Mouse (Mus musculus) embryonic facial prominence, embryonic 15.5 days (tissue): ENCODE measurements around the gene Itln1. TPM values are rescaled to one million over a fixed set of nuclear protein-coding genes. Genes with fewer than 3 reads are reported as not detected.

ENCODE experiments used
- ATAC-seq: fragments of 200-750 bp; cut with Nextera tagmentation; 2 replicates; pipeline ENCODE4 v1.8.0; 2017; ENCODE audit warnings: low read depth, moderate TSS enrichment; ENCODE audit not compliant: insufficient number of reproducible peaks, low FRiP score, low TSS enrichment
- H3K27ac ChIP-seq: fragments of 300-500 bp; sonication (generic); replicated peaks from 2 replicates; pipeline ENCODE4 v1.5.1; 2015; ENCODE audit warnings: mild to moderate bottlenecking, inconsistent platforms
- H3K27me3 ChIP-seq: fragments of 300-500 bp; sonication (generic); 2 replicates; pipeline ENCODE4 v1.6.1; 2015; ENCODE audit warnings: inconsistent platforms
- H3K36me3 ChIP-seq: fragments of 300-500 bp; sonication (generic); 2 replicates; pipeline ENCODE4 v1.6.1; 2015; ENCODE audit warnings: mild to moderate bottlenecking, inconsistent platforms
- H3K4me1 ChIP-seq: fragments of 300-500 bp; sonication (generic); 2 replicates; pipeline ENCODE4 v1.6.1; 2015; ENCODE audit warnings: inconsistent platforms
- H3K4me2 ChIP-seq: fragments of 300-500 bp; sonication (generic); replicated peaks from 2 replicates; pipeline ENCODE4 v1.6.1; 2015; ENCODE audit warnings: mild to moderate bottlenecking, inconsistent platforms
- H3K4me3 ChIP-seq: fragments of 300-500 bp; sonication (generic); replicated peaks from 2 replicates; pipeline ENCODE4 v1.5.1; 2015; ENCODE audit warnings: mild to moderate bottlenecking, inconsistent platforms
- H3K9ac ChIP-seq: fragments of 300-500 bp; sonication (generic); 2 replicates; pipeline ENCODE4 v1.6.1; 2015; ENCODE audit warnings: inconsistent platforms
- H3K9me3 ChIP-seq: fragments of 300-500 bp; sonication (generic); replicated peaks from 2 replicates; pipeline ENCODE4 v1.6.1; 2016; ENCODE audit warnings: inconsistent platforms
- WGBS: fragments of 180-500 bp; shearing (Covaris S2); methylation state at CpG from one replicate; pipeline ENCODE4 v1.1.7; 2015; 5-methylcytosine and 5-hydroxymethylcytosine counted together
- polyA plus RNA-seq: library from polyadenylated mRNA; unstranded; fragments of >200 nt; fragmentation: Nextera tagmentation; extraction: Ambion mirVana; gene quantifications from 2 replicates; pipeline ENCODE4 v1.2.1, GENCODE M21; 2015

Itln1 gene
- polyA plus RNA-seq, 1 experiment from 2014 or later = 0.44 TPM

DNA sequence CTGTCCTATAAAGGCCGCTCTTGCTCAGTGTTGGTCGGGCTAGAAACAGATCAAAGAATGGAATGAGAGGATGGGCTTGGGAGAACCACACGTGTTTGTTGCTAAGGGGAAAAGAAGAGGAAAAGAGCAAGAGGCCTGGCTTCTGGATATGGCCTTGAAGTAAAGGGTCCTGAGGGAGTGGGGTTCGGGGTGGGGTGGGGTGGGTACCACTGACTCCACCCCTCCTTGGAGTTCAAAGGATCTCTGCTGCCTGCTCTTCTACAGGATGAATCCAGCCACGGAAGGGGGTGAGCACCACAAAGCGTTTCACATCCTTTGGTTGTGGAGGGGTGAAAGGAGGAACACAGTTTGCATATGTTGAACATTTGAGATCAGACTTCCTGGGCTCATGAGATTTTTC lies 23.3 kb upstream of the Itln1 start:
- H3K4me2 ChIP-seq = no peak overlapping the region
- H3K27me3 ChIP-seq = no peaks in the 10 kb centered on the region
- H3K4me1 ChIP-seq = no peaks in the 10 kb centered on the region
- no peak for ATAC-seq
- no peak overlapping the region for H3K9ac ChIP-seq
- no peak overlapping the region for H3K27ac ChIP-seq
- no peaks in the 10 kb centered on the region for H3K36me3 ChIP-seq
- no peaks in the 10 kb centered on the region for H3K9me3 ChIP-seq
- WGBS = 61% methylated on average over 6 of the region's 6 CpGs
- no peak overlapping the region for H3K4me3 ChIP-seq

DNA sequence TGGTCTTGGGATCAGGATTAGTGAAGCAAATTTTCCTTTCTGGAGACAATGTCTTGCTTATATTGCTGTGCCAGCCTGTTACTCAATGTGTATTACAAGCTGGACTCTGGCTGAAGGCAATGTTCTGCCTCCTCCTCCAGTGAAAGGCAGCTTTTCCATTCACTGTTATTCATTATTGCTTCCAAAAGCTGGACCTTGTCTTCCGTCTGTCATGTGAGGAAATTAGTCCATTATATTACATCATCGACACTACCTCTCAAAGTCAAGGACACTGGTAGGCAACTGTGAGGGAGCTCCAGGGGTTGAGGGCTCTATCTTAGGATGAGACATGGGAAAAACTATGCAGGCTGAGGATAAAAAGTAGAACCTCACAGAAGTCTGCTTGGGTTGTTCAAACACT lies 21.3 kb upstream of the Itln1 start:
- no peak overlapping the region for H3K4me2 ChIP-seq
- H3K27ac ChIP-seq = no peak overlapping the region
- no peak overlapping the region for H3K4me3 ChIP-seq
- H3K9me3 ChIP-seq = no peaks in the 10 kb centered on the region
- no peak for ATAC-seq
- H3K4me1 ChIP-seq = no peaks in the 10 kb centered on the region
- no peaks in the 10 kb centered on the region for H3K36me3 ChIP-seq
- 78% methylated on average over 2 of the region's 2 CpGs for WGBS
- no peaks in the 10 kb centered on the region for H3K27me3 ChIP-seq
- no peak overlapping the region for H3K9ac ChIP-seq

DNA sequence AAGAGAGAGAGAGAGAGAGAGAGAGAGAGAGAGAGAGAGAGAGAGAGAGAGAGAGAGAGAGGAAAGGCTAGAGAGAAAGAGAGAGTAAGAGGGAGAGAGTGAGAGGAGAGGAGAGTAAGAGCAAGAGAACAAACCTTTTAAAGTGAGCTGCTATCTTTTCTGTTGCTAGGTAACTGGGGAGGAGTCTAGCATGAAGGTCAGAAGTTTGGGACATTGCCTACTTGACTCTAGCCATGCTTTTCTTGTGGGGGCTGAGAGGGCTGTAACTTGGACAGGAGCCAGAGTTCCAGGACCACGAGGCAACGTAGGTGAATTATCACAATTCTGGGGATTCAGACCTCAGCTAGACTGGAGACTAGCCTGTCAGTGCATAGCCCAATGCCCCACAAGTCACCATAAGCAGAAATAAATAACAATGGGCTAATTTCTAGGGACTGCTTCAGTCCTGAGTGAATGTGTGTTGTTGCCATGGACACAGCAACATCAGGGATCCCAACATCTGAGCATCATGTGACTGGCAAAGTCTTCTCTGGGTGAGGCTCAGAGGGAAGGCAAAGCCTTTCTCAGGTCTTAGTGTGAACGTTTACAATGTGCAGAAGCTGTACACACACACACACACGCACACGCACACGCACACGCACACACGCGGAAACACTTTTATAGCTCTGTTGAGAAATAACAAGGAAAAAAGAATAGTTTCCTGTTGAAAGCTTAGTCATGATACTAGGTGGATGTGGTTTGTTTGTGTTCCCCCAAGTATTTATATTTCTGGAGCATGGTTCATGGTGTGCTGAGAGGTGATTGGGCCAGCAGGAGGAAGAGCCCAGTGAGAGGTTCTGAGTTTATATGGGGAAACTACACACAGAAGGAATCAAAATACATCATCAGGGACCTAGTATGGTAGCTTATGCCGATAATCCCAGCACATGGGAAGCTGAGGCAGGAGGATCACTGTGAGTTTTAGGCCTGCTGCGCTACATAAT lies 18.6 kb upstream of the Itln1 start:
- no peak overlapping the region for H3K4me3 ChIP-seq
- no peak overlapping the region for H3K9ac ChIP-seq
- H3K9me3 ChIP-seq = no peaks in the 10 kb centered on the region
- H3K27ac ChIP-seq = no peak overlapping the region
- H3K4me1 ChIP-seq = no peaks in the 10 kb centered on the region
- no peak for ATAC-seq
- H3K36me3 ChIP-seq = no peaks in the 10 kb centered on the region
- no peak overlapping the region for H3K4me2 ChIP-seq
- 80% methylated on average over 11 of the region's 11 CpGs for WGBS
- no peaks in the 10 kb centered on the region for H3K27me3 ChIP-seq

DNA sequence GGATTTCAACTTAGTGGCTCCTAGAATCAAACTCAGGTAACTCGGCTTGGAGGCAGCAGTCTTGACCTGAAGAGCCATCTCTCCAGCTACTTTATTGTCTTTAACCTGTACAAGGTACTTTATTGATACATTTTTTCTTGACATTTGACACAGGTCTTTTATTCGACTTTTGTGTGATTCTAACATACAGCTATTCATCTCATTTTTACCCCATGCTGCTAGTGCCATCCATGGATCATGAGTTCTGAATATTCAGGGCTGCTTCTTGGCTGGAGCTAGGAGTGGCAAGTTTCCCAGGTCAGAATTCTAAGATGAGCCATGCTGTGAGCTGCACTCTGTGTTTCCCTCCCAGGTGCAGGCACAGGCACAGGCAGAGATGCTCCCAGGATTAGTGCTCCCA lies 17.1 kb upstream of the Itln1 start:
- H3K9me3 ChIP-seq = no peaks in the 10 kb centered on the region
- no peak overlapping the region for H3K4me2 ChIP-seq
- no peak overlapping the region for H3K4me3 ChIP-seq
- ATAC-seq = no peak
- no peaks in the 10 kb centered on the region for H3K4me1 ChIP-seq
- H3K27ac ChIP-seq = no peak overlapping the region
- no peaks in the 10 kb centered on the region for H3K36me3 ChIP-seq
- no peak overlapping the region for H3K9ac ChIP-seq
- no peaks in the 10 kb centered on the region for H3K27me3 ChIP-seq
- 81% methylated on average over 2 of the region's 2 CpGs for WGBS

DNA sequence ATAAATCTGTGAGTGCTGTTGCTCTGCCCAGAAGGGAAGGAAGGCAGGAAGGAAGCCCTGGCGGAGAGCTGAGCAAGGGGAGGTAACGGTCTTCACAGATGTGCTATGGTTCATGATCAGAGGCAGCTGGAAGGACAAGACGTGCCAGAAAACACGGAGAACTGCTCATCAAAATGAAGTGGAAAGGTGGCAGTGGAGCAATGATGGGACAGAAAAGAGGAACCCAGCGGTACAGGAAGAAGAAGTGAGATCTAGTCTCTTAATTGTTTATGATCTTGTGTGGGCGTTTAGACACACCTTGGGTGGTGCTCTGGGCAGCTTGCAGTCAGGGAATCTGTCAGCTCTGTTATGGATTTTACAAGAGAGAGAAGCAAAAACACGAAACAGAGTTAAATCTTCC lies 16.2 kb upstream of the Itln1 start:
- Histone ChIP-seq H3K9me3 (no peaks in the 10 kb centered on the region), H3K4me3 (no peak overlapping the region), H3K4me1 (no peaks in the 10 kb centered on the region), H3K27ac (no peak overlapping the region), H3K36me3 (no peaks in the 10 kb centered on the region), H3K27me3 (no peaks in the 10 kb centered on the region), H3K4me2 (no peak overlapping the region), H3K9ac (no peak overlapping the region)
- ATAC-seq = no peak
- WGBS = 77% methylated on average over 7 of the region's 7 CpGs

DNA sequence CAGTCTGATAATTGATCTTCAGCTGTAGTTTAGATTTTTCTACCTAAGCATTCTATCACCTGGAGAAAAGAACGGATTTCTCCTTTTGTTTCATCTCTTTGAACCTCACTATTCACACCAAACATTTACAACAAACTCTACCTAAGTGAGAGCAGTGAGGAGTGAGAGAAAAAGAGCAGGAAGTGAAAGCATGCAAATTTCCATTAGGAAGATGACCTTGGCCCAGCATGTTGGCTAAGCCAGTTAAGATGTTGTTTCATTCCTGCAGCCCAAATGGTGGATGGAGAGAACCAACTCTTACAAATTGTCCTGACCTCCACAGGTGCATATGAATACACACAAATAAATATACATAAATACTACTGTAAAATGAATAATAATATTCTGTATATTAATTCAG lies 5.6 kb upstream of the Itln1 start:
- H3K36me3 ChIP-seq = no peaks in the 10 kb centered on the region
- H3K9me3 ChIP-seq = no peaks in the 10 kb centered on the region
- no peak overlapping the region for H3K27ac ChIP-seq
- H3K4me2 ChIP-seq = no peak overlapping the region
- H3K27me3 ChIP-seq = no peaks in the 10 kb centered on the region
- 77% methylated on average over 1 of the region's 1 CpGs for WGBS
- H3K4me1 ChIP-seq = no peaks in the 10 kb centered on the region
- no peak overlapping the region for H3K9ac ChIP-seq
- ATAC-seq = no peak
- H3K4me3 ChIP-seq = no peak overlapping the region

DNA sequence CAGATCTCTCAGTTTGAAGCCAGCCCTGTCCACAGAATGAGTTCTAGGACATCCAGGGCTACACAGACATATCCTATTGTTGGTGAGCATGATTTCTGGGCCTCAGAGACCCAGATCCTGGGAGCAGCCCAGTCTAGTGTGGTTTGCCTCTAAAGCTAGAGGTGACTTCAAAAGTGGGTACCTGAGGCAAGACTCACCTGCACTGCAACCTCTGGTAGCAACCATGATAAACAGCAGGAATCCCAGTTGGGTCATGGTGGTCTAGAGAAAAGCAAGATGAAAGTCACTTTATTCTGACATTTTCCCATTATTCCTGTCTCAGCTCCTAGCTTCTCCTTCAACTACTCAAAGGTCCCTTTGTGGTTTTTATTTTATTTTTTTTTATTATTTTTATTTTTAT lies 537 bp downstream of the Itln1 start:
- no peaks in the 10 kb centered on the region for H3K36me3 ChIP-seq
- no peak overlapping the region for H3K9ac ChIP-seq
- H3K27me3 ChIP-seq = no peaks in the 10 kb centered on the region
- no peaks in the 10 kb centered on the region for H3K4me1 ChIP-seq
- H3K4me2 ChIP-seq = no peak overlapping the region
- no peaks in the 10 kb centered on the region for H3K9me3 ChIP-seq
- H3K4me3 ChIP-seq = no peak overlapping the region
- no peak overlapping the region for H3K27ac ChIP-seq
- ATAC-seq = no peak

DNA sequence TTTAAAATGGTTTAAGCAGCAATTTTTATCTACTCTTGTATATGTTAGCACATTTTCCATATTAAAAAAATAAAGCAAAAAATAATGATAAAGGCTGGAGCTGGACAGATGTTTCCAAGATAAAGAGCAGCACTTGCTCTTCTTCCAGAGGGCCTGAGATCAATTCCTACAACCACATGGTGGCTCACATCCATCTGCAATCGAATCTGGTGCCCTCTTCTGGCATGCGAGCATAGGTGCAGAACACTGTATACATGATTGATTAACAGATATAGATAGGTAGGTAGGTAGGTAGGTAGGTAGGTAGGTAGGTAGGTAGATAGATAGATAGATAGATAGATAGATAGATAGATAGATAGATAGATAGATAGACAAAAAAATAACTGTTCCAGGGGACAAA lies 2.3 kb downstream of the Itln1 start:
- H3K4me1 ChIP-seq = no peaks in the 10 kb centered on the region
- 63% methylated on average over 2 of the region's 2 CpGs for WGBS
- no peak overlapping the region for H3K4me3 ChIP-seq
- no peaks in the 10 kb centered on the region for H3K36me3 ChIP-seq
- no peaks in the 10 kb centered on the region for H3K9me3 ChIP-seq
- H3K4me2 ChIP-seq = no peak overlapping the region
- no peak for ATAC-seq
- H3K27me3 ChIP-seq = no peaks in the 10 kb centered on the region
- H3K27ac ChIP-seq = no peak overlapping the region
- H3K9ac ChIP-seq = no peak overlapping the region

DNA sequence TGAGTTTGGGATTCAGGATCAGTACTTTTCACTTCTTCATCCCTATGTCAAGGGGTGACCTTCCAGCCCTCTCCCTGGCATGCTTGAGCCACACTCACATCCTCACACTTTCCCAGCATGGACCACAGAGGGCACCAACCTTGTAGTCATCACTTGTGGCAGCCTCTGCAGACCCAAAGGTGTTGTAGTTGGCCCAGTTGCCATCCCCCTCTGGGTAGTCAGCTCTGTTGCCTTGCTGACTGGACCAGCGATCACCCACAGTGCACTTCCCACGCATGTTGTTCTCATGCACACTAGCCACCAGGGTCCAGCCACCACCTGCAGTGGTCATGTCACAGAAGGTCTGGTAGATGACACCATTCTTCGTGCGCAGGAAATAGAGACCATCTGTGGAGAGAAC lies 3.7 kb downstream of the Itln1 start:
- Histone ChIP-seq H3K4me2 (no peak overlapping the region), H3K27ac (no peak overlapping the region), H3K27me3 (no peaks in the 10 kb centered on the region), H3K4me1 (no peaks in the 10 kb centered on the region), H3K4me3 (no peak overlapping the region), H3K36me3 (no peaks in the 10 kb centered on the region), H3K9me3 (no peaks in the 10 kb centered on the region), H3K9ac (no peak overlapping the region)
- WGBS = 94% methylated on average over 4 of the region's 4 CpGs
- no peak for ATAC-seq

DNA sequence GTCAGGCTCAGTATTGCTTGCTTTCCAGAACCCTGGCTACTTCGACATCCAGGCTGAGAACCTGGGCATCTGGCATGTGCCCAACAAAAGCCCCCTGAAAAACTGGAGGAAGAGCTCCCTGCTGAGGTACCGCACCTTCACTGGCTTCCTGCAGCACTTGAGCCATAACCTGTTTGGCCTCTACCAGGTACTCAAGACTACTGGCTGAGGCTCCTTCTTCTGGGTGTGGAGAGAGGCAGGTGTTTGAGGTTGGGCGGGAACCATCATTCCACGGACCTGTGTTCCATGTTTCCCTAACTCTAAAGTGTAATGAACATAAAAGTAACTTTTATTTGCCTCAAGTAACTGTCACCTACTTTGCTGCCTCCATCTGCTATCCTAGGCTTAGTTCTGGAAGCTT lies 19.5 kb downstream of the Itln1 start:
- Histone ChIP-seq H3K27ac (no peak overlapping the region), H3K9me3 (no peaks in the 10 kb centered on the region), H3K4me3 (no peak overlapping the region), H3K4me1 (no peaks in the 10 kb centered on the region), H3K36me3 (no peaks in the 10 kb centered on the region), H3K4me2 (no peak overlapping the region), H3K9ac (no peak overlapping the region), H3K27me3 (no peaks in the 10 kb centered on the region)
- 88% methylated on average over 4 of the region's 4 CpGs for WGBS
- no peak for ATAC-seq

DNA sequence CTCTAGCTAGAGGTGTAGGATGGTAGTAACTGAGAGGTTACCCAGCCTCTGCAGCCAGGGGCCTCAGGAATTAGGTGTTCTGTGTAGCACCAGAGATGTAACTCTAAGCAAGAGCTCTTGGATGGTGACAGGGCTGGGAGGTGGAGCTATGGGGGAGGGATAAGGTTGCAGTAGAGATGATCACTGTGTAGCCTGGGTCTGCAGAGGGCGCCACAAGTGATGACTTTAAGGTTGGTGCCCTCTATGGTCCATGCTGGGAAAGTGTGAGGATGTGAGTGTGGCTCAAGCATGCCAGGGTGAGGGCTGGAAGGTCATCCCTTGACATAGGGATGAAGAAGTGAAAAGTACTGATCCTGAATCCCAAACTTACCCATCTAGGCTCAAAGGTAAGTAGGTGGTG lies 20.1 kb downstream of the Itln1 start:
- Histone ChIP-seq H3K9me3 (no peaks in the 10 kb centered on the region), H3K4me3 (no peak overlapping the region), H3K9ac (no peak overlapping the region), H3K27ac (no peak overlapping the region), H3K4me2 (no peak overlapping the region), H3K36me3 (no peaks in the 10 kb centered on the region), H3K4me1 (no peaks in the 10 kb centered on the region), H3K27me3 (no peaks in the 10 kb centered on the region)
- no peak for ATAC-seq
- 20% methylated on average over 1 of the region's 1 CpGs for WGBS

DNA sequence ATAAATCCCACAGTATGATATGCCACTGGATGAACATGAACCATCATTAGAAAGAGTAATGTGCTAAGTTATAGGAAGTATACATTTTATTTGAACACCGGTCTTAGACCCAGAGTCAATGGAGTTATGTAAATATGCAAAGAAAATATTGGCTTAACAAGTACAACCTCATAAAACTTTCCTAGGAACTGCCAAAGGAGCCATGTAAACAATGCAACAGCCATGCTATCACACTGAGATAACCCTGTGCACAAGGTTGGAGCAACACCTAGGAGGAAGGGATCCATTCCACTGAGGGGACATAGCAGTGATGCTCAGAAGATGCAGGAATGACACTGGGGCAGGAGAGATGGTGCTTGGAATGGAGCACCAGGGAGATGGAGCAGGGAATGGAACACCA lies 21.3 kb downstream of the Itln1 start:
- H3K27ac ChIP-seq = no peak overlapping the region
- no peaks in the 10 kb centered on the region for H3K27me3 ChIP-seq
- H3K36me3 ChIP-seq = no peaks in the 10 kb centered on the region
- no peak for ATAC-seq
- H3K4me1 ChIP-seq = no peaks in the 10 kb centered on the region
- H3K9ac ChIP-seq = no peak overlapping the region
- 91% methylated on average over 1 of the region's 1 CpGs for WGBS
- H3K9me3 ChIP-seq = no peaks in the 10 kb centered on the region
- H3K4me2 ChIP-seq = no peak overlapping the region
- no peak overlapping the region for H3K4me3 ChIP-seq
